Mouse (Mus musculus) 3T3-L1 (cell line): ENCODE data around the gene Ankef1.

Source experiments
- DNase-seq: peaks from one replicate; pipeline ENCODE4 v3.0.0-alpha.2; 2015; ENCODE audit warnings: low read depth, low spot score

Ankef1 gene

GRCm38 (mm10) chr2:136600651-136601170, 99.0 kb downstream of the Ankef1 start:
- DNase-seq: no peak

- DNase-seq: no peak
Observed at GRCm38 (mm10) chr2:136601206-136601605, 99.5 kb downstream of the Ankef1 start.
